Mouse (Mus musculus): ENCODE results near the gene 9530077C05Rik. TPM values are rescaled to one million over a fixed set of nuclear protein-coding genes. Genes with fewer than 3 reads are reported as not detected.
"Not testable (repeated sequence)": the region's sequence is repeated elsewhere in the genome, so short reads cannot be mapped to it uniquely, and the experiment has no call there.

The 9530077C05Rik gene
- polyA plus RNA-seq, 1 experiment from 2014 or later, result 1.6 TPM

GRCm38 (mm10) chr9:22408344-22408743 is 3.0 kb upstream of the 9530077C05Rik start:
- H3K9ac ChIP-seq (replicated peaks); H3K9me3 ChIP-seq (ENCODE audit: low read length); H3K36me3 ChIP-seq (replicated peaks; ENCODE audit: insufficient read depth, low read length); H3K27ac ChIP-seq (ENCODE audit: low read depth); ATAC-seq; H3K4me1 ChIP-seq (ENCODE audit: insufficient read depth); H3K4me3 ChIP-seq (ENCODE audit: low read depth, low read length); DNase-seq; H3K27me3 ChIP-seq (ENCODE audit: insufficient read depth, low read length); H3K4me2 ChIP-seq (ENCODE audit: low read depth, low read length): not testable (repeated sequence)
- WGBS (ENCODE audit: insufficient replicate concordance), result 18% methylated on average over 4 of the region's 4 CpGs
- TF ChIP-seq CTCF (IDR thresholded peaks at IDR 0.05; ENCODE audit: low read depth), result peak; percentile 36; the same call in 1 of the 2 replicates

- Histone ChIP-seq H3K4me1 (ENCODE audit: insufficient read depth) (peaks cover 3% of the 10 kb centered on the region; the same call in 1 of the 2 replicates), H3K9ac (replicated peaks) (no peak overlapping the region), H3K27ac (ENCODE audit: low read depth) (no peak overlapping the region), H3K4me2 (ENCODE audit: low read depth, low read length) (no peak overlapping the region), H3K4me3 (ENCODE audit: low read depth, low read length) (no peak overlapping the region), H3K36me3 (replicated peaks; ENCODE audit: insufficient read depth, low read length) (no peaks in the 10 kb centered on the region), H3K9me3 (ENCODE audit: low read length) (no peaks in the 10 kb centered on the region), H3K27me3 (ENCODE audit: insufficient read depth, low read length) (no peaks in the 10 kb centered on the region)
- 81% methylated on average over 7 of the region's 7 CpGs for WGBS (ENCODE audit: insufficient replicate concordance)
- no peak for DNase-seq
- no peak for ATAC-seq
- TF ChIP-seq CTCF (IDR thresholded peaks at IDR 0.05; ENCODE audit: low read depth), result 0 out of 2 replicates have a peak, but pooled peaks have one; percentile 5
- TF ChIP-seq EP300 (IDR thresholded peaks at IDR 0.05; ENCODE audit: low read depth), result no peak
Observed at GRCm38 (mm10) chr9:22409501-22409900, 1.8 kb upstream of the 9530077C05Rik start.

- ATAC-seq (no peak), DNase-seq (no peak)
- Histone ChIP-seq H3K9ac (replicated peaks) (no peak overlapping the region), H3K27me3 (ENCODE audit: insufficient read depth, low read length) (no peaks in the 10 kb centered on the region), H3K4me1 (ENCODE audit: insufficient read depth) (peaks cover 3% of the 10 kb centered on the region; the same call in 1 of the 2 replicates), H3K4me2 (ENCODE audit: low read depth, low read length) (no peak overlapping the region), H3K4me3 (ENCODE audit: low read depth, low read length) (no peak overlapping the region), H3K27ac (ENCODE audit: low read depth) (no peak overlapping the region), H3K9me3 (ENCODE audit: low read length) (no peaks in the 10 kb centered on the region), H3K36me3 (replicated peaks; ENCODE audit: insufficient read depth, low read length) (no peaks in the 10 kb centered on the region)
- TF ChIP-seq CTCF (IDR thresholded peaks at IDR 0.05; ENCODE audit: low read depth) (no peak), EP300 (IDR thresholded peaks at IDR 0.05; ENCODE audit: low read depth) (no peak)
- 60% methylated on average over 3 of the region's 3 CpGs for WGBS (ENCODE audit: insufficient replicate concordance)
Observed at GRCm38 (mm10) chr9:22416187-22416586, 4.9 kb downstream of the 9530077C05Rik start.

- Histone ChIP-seq H3K9me3 (ENCODE audit: low read length) (no peaks in the 10 kb centered on the region), H3K4me1 (ENCODE audit: insufficient read depth) (no peaks in the 10 kb centered on the region), H3K27me3 (ENCODE audit: insufficient read depth, low read length) (no peaks in the 10 kb centered on the region), H3K36me3 (replicated peaks; ENCODE audit: insufficient read depth, low read length) (no peaks in the 10 kb centered on the region), H3K27ac (ENCODE audit: low read depth) (no peak overlapping the region), H3K9ac (replicated peaks) (no peak overlapping the region), H3K4me2 (ENCODE audit: low read depth, low read length) (no peak overlapping the region; the same call in 1 of the 2 replicates), H3K4me3 (ENCODE audit: low read depth, low read length) (no peak overlapping the region)
- ATAC-seq (no peak), DNase-seq (no peak)
- WGBS (ENCODE audit: insufficient replicate concordance), result 49% methylated on average over 6 of the region's 6 CpGs
- no peak for TF ChIP-seq EP300 (IDR thresholded peaks at IDR 0.05; ENCODE audit: low read depth)
- TF ChIP-seq CTCF (IDR thresholded peaks at IDR 0.05; ENCODE audit: low read depth), result no peak
Observed at GRCm38 (mm10) chr9:22417547-22417946, 6.2 kb downstream of the 9530077C05Rik start.

- H3K4me3 ChIP-seq (ENCODE audit: low read depth, low read length), result no peak overlapping the region
- H3K36me3 ChIP-seq (replicated peaks; ENCODE audit: insufficient read depth, low read length), result no peaks in the 10 kb centered on the region
- H3K4me2 ChIP-seq (ENCODE audit: low read depth, low read length), result no peak overlapping the region
- no peak for DNase-seq
- no peak for ATAC-seq
- H3K9ac ChIP-seq (replicated peaks), result no peak overlapping the region
- H3K27ac ChIP-seq (ENCODE audit: low read depth), result no peak overlapping the region
- H3K4me1 ChIP-seq (ENCODE audit: insufficient read depth), result no peaks in the 10 kb centered on the region
- no peaks in the 10 kb centered on the region for H3K27me3 ChIP-seq (ENCODE audit: insufficient read depth, low read length)
- 76% methylated on average over 3 of the region's 3 CpGs for WGBS (ENCODE audit: insufficient replicate concordance)
- H3K9me3 ChIP-seq (ENCODE audit: low read length), result no peaks in the 10 kb centered on the region
- TF ChIP-seq CTCF (IDR thresholded peaks at IDR 0.05; ENCODE audit: low read depth), result no peak
- TF ChIP-seq EP300 (IDR thresholded peaks at IDR 0.05; ENCODE audit: low read depth), result no peak
Observed at GRCm38 (mm10) chr9:22419877-22420276, 8.6 kb downstream of the 9530077C05Rik start.

- Histone ChIP-seq H3K27me3 (ENCODE audit: insufficient read depth, low read length) (no peaks in the 10 kb centered on the region), H3K9ac (replicated peaks) (no peak overlapping the region), H3K36me3 (replicated peaks; ENCODE audit: insufficient read depth, low read length) (no peaks in the 10 kb centered on the region), H3K4me3 (ENCODE audit: low read depth, low read length) (no peak overlapping the region), H3K4me2 (ENCODE audit: low read depth, low read length) (no peak overlapping the region), H3K9me3 (ENCODE audit: low read length) (no peaks in the 10 kb centered on the region), H3K4me1 (ENCODE audit: insufficient read depth) (no peaks in the 10 kb centered on the region), H3K27ac (ENCODE audit: low read depth) (no peak overlapping the region)
- TF ChIP-seq CTCF (IDR thresholded peaks at IDR 0.05; ENCODE audit: low read depth) (no peak), EP300 (IDR thresholded peaks at IDR 0.05; ENCODE audit: low read depth) (no peak)
- DNase-seq (no peak), ATAC-seq (no peak)
- WGBS (ENCODE audit: insufficient replicate concordance), result 48% methylated on average over 7 of the region's 7 CpGs
Observed at GRCm38 (mm10) chr9:22420491-22420890, 9.2 kb downstream of the 9530077C05Rik start.

GRCm38 (mm10) chr9:22422559-22422958 is 11.2 kb downstream of the 9530077C05Rik start:
- Histone ChIP-seq H3K27me3 (ENCODE audit: insufficient read depth, low read length) (no peaks in the 10 kb centered on the region), H3K36me3 (replicated peaks; ENCODE audit: insufficient read depth, low read length) (no peaks in the 10 kb centered on the region), H3K4me2 (ENCODE audit: low read depth, low read length) (no peak overlapping the region), H3K27ac (ENCODE audit: low read depth) (no peak overlapping the region), H3K4me3 (ENCODE audit: low read depth, low read length) (no peak overlapping the region), H3K9me3 (ENCODE audit: low read length) (no peaks in the 10 kb centered on the region), H3K4me1 (ENCODE audit: insufficient read depth) (no peaks in the 10 kb centered on the region), H3K9ac (replicated peaks) (no peak overlapping the region)
- 59% methylated on average over 1 of the region's 1 CpGs for WGBS (ENCODE audit: insufficient replicate concordance)
- ATAC-seq (no peak), DNase-seq (no peak)
- TF ChIP-seq CTCF (IDR thresholded peaks at IDR 0.05; ENCODE audit: low read depth), result no peak
- no peak for TF ChIP-seq EP300 (IDR thresholded peaks at IDR 0.05; ENCODE audit: low read depth)

All from liver, postnatal 0 days (tissue).